Mouse (Mus musculus) liver, postnatal 0 days (tissue): Measurements from ENCODE around the gene Rps12. TPM values are rescaled to one million over a fixed set of nuclear protein-coding genes. Genes with fewer than 3 reads are reported as not detected.
"Not testable (repeated sequence)": the region's sequence is repeated elsewhere in the genome, so short reads cannot be mapped to it uniquely, and the experiment has no call there.

Source experiments
- ATAC-seq: fragments of 200-750 bp; cut with Nextera tagmentation; 2 replicates; pipeline ENCODE4 v1.8.0; 2017; ENCODE audit warnings: mild to moderate bottlenecking, moderate library complexity
- DNase-seq: peaks from one replicate; pipeline ENCODE4 v3.0.0-alpha.2; 2016
- H3K27ac ChIP-seq: fragments of 300-500 bp; sonication (generic); 2 replicates; pipeline ENCODE4 v1.5.1; 2014; ENCODE audit warnings: antibody characterized with exemption, moderate library complexity, mild to moderate bottlenecking, low read depth
- H3K27me3 ChIP-seq: fragments of 300-500 bp; sonication (generic); 2 replicates; pipeline ENCODE4 v1.6.1; 2014; ENCODE audit warnings: low read length, control low read depth, mixed read lengths; ENCODE audit not compliant: insufficient read depth
- H3K36me3 ChIP-seq: fragments of 300-500 bp; sonication (generic); replicated peaks from 2 replicates; pipeline ENCODE4 v1.6.1; 2014; ENCODE audit warnings: mild to moderate bottlenecking, control low read depth, low read length, moderate library complexity, mixed read lengths; ENCODE audit not compliant: insufficient read depth
- H3K4me1 ChIP-seq: fragments of 300-500 bp; sonication (generic); 2 replicates; pipeline ENCODE4 v1.6.1; 2014; ENCODE audit warnings: antibody characterized with exemption, mild to moderate bottlenecking, control low read depth; ENCODE audit not compliant: insufficient read depth
- H3K4me2 ChIP-seq: fragments of 300-500 bp; sonication (generic); 2 replicates; pipeline ENCODE4 v1.6.1; 2014; ENCODE audit warnings: low read depth, mild to moderate bottlenecking, low read length, moderate library complexity, mixed read lengths
- H3K4me3 ChIP-seq: fragments of 300-500 bp; sonication (generic); 2 replicates; pipeline ENCODE4 v1.5.1; 2014; ENCODE audit warnings: low read depth, low read length
- H3K9ac ChIP-seq: fragments of 300-500 bp; sonication (generic); replicated peaks from 2 replicates; pipeline ENCODE4 v1.6.1; 2014; ENCODE audit warnings: mild to moderate bottlenecking, moderate library complexity
- H3K9me3 ChIP-seq: fragments of 300-500 bp; sonication (generic); 2 replicates; pipeline ENCODE4 v1.6.1; 2016; ENCODE audit warnings: mild to moderate bottlenecking, control low read depth, low read length, mixed read lengths
- CTCF ChIP-seq: sonication (generic); IDR thresholded peaks from 2 replicates; pipeline ENCODE4 v1.5.1; 2016; ENCODE audit warnings: antibody characterized with exemption, low read depth
- EP300 ChIP-seq: IDR thresholded peaks from 2 replicates; pipeline ENCODE4 v1.6.1; 2016; ENCODE audit warnings: antibody characterized with exemption, low read depth, mild to moderate bottlenecking
- WGBS: fragments of 180-500 bp; shearing (Covaris S2); extraction: QIAGEN DNeasy Blood & Tissue Kit; methylation state at CpG from one replicate; pipeline ENCODE4 v1.1.7; 2014; ENCODE audit not compliant: insufficient replicate concordance; 5-methylcytosine and 5-hydroxymethylcytosine counted together
- polyA plus RNA-seq: library from polyadenylated mRNA; unstranded; fragments of >200 nt; fragmentation: Nextera tagmentation; extraction: Ambion mirVana; gene quantifications from 2 replicates; pipeline ENCODE4 v1.2.1, GENCODE M21; 2015

The Rps12 gene
- polyA plus RNA-seq, 1 experiment from 2014 or later: 149 TPM

DNA sequence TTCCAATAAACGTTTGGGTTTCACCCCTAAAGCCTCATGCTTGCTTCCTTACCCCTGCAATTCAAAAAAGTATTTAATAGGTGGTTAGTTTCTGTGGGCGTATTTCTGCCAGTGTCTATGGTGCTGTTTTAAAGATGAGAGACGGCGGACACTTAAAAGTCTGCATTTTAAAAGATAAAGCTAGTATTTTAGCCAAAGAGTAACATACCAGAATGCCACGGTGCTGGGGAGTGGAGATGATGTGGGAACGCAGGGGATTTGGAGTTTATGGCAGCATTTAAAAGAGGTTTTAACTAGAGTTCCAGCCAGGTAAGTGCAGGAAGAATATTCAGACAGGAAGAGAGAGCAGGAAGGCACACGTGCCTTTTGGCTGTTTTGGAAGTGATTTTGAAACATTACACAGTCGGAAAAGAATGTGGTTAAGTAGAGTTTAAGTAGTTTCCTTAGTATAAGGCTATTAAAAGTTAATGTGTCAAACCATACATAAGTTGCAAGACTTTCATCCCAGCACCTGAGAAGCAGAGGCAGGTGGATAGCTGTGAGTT is 1.1 kb upstream of the Rps12 start:
- H3K36me3 ChIP-seq: peaks cover 28% of the 10 kb centered on the region
- WGBS: 2% methylated on average over 8 of the region's 8 CpGs

DNA sequence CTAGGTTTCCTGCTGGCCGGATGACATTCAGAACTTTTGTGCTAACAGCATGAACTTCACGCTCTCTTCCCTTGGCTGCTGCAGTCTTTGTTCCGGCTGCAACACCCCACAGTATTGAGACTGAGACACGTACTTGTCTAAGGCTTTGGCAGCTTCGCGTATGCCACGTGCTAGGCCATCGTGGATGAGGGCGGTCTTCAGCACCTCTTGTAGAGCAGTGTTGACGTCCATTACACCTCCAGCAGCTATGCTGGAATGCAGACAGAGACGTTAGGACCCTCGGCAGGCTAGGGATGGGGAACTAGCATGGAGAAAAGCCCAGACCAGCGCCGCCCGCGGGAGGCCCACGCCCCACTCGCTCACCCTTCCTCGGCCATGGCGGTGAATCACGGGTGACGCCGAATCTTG is 440 bp downstream of the Rps12 start:
- not testable (repeated sequence) for H3K27me3 ChIP-seq, H3K9me3 ChIP-seq, DNase-seq
- peaks cover 19% of the 10 kb centered on the region for H3K4me1 ChIP-seq
- under 1% methylated on average over 23 of the region's 23 CpGs for WGBS
- peak overlapping the region; percentile 74 for H3K27ac ChIP-seq
- peaks cover 32% of the 10 kb centered on the region for H3K36me3 ChIP-seq
- peak overlapping the region; percentile 83 for H3K4me3 ChIP-seq
- H3K9ac ChIP-seq: peak overlapping the region; percentile 86
- peak; percentile 28 for ATAC-seq
- peak overlapping the region; percentile 69 for H3K4me2 ChIP-seq

More for the DNA sequence above, 1.1 kb upstream of the Rps12 start:
- DNase-seq: no peak
- H3K27me3 ChIP-seq: no peaks in the 10 kb centered on the region
- no peak for TF ChIP-seq CTCF
- TF ChIP-seq EP300: no peak
- ATAC-seq: no peak
- H3K9me3 ChIP-seq: no peaks in the 10 kb centered on the region
- H3K27ac ChIP-seq: peak overlapping the region; percentile 71
- H3K9ac ChIP-seq: peak overlapping the region; percentile 74
- H3K4me3 ChIP-seq: peak overlapping the region; percentile 83
- H3K4me2 ChIP-seq: peak overlapping the region; percentile 77
- H3K4me1 ChIP-seq: peaks cover 19% of the 10 kb centered on the region

- no peaks in the 10 kb centered on the region for H3K9me3 ChIP-seq
- peak overlapping the region; percentile 86 for H3K9ac ChIP-seq
- peaks cover 32% of the 10 kb centered on the region for H3K36me3 ChIP-seq
- H3K27ac ChIP-seq: peak overlapping the region; percentile 74; the same call in 1 of the 2 replicates
- H3K4me2 ChIP-seq: peak overlapping the region; percentile 69
- peaks cover 19% of the 10 kb centered on the region for H3K4me1 ChIP-seq
- DNase-seq: no peak
- no peaks in the 10 kb centered on the region for H3K27me3 ChIP-seq
- WGBS: under 1% methylated on average over 4 of the region's 4 CpGs
- TF ChIP-seq EP300 (no peak), CTCF (no peak)
- H3K4me3 ChIP-seq: peak overlapping the region; percentile 83
- no peak for ATAC-seq
These were observed 1.0 kb downstream of the Rps12 start for GRCm38 (mm10) chr10:23786040-23786439.

GRCm38 (mm10) chr10:23785599-23785998 is 1.5 kb downstream of the Rps12 start:
- H3K9me3 ChIP-seq, DNase-seq, ATAC-seq, H3K27me3 ChIP-seq: not testable (repeated sequence)
- Histone ChIP-seq H3K27ac (peak overlapping the region; percentile 74; the same call in 1 of the 2 replicates), H3K4me1 (peaks cover 19% of the 10 kb centered on the region), H3K9ac (peak overlapping the region; percentile 86), H3K4me3 (peak overlapping the region; percentile 83), H3K36me3 (peaks cover 32% of the 10 kb centered on the region), H3K4me2 (peak overlapping the region; percentile 69)
- 16% methylated on average over 7 of the region's 7 CpGs for WGBS

DNA sequence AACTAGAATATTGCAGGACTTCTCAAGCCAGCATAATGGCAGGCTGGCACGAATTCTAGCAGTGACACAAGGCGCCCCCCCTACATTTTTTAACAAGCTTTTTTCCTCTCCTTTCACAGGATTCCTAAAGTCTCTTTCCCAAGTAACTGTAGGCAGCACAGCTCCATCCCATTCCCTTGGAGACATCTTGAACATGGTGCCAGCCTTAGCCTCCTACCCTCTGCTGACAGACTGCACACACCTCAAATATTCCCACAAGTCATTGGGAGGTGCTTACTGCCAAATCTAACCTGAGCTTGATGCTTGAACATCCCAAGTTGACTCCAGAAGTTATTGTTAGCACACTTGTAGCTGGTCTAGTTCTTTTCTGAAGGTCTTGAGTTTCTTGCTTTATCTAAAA is 3.0 kb downstream of the Rps12 start:
- Histone ChIP-seq H3K36me3 (peaks cover 32% of the 10 kb centered on the region), H3K27me3 (no peaks in the 10 kb centered on the region), H3K4me2 (no peak overlapping the region), H3K27ac (no peak overlapping the region), H3K4me3 (no peak overlapping the region), H3K9ac (no peak overlapping the region), H3K9me3 (no peaks in the 10 kb centered on the region), H3K4me1 (peaks cover 19% of the 10 kb centered on the region)
- TF ChIP-seq EP300: no peak
- no peak for TF ChIP-seq CTCF
- ATAC-seq: no peak
- DNase-seq: no peak
- WGBS: 68% methylated on average over 2 of the region's 2 CpGs

DNA sequence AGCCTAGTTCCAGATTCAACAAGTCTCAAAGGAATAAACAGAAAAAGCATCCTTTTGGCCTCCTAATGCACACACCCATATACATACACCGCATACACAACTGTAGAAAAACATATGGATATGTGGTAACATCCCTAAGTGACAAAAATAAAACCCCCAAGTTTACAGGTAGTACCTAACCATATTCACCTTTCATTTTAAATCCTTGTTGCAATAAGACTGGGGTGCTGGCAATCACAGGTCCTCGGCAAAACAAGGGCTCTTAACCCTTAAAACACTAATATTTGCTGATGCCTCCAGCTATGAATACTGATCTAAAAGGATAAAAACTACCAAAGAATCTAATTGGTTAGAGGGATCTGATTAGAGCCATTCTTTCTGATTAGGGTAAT is 3.6 kb downstream of the Rps12 start:
- TF ChIP-seq EP300 (no peak), CTCF (no peak)
- no peak overlapping the region for H3K4me3 ChIP-seq
- DNase-seq (no peak), ATAC-seq (no peak)
- no peak overlapping the region for H3K4me2 ChIP-seq
- peaks cover 14% of the 10 kb centered on the region for H3K4me1 ChIP-seq
- H3K27me3 ChIP-seq: no peaks in the 10 kb centered on the region
- WGBS: 28% methylated on average over 2 of the region's 2 CpGs
- no peak overlapping the region for H3K9ac ChIP-seq
- H3K27ac ChIP-seq: no peak overlapping the region
- H3K9me3 ChIP-seq: no peaks in the 10 kb centered on the region
- H3K36me3 ChIP-seq: peaks cover 32% of the 10 kb centered on the region
